46 mouse cellular contexts compared by ENCODE assay signal in genomic region chr2:114037926-114038325, GRCm38 (mm10). TPM values are rescaled to one million over a fixed set of nuclear protein-coding genes. Genes with fewer than 3 reads are reported as not detected.
"Had no signal": no experiment of that assay in that cellular context is flagged by ENCODE, and none has a peak within 500 bp of the region (broad histone marks: within the 10 kb centered on the region; RNA-seq: fewer than 3 reads in every experiment).

No protein-coding gene starts in this region.

- H3K9ac ChIP-seq: heart, embryonic 12.5 days; heart, embryonic 13.5 days; heart, embryonic 15.5 days; hindbrain, embryonic 12.5 days; hindbrain, embryonic 13.5 days; hindbrain, embryonic 14.5 days; hindbrain, embryonic 15.5 days; intestine, embryonic 15.5 days; kidney, embryonic 15.5 days had no signal

- DNase-seq: heart, adult 2 months; heart, postnatal 10 days; heart, postnatal 14 days; heart, postnatal 36 days; heart, postnatal 4 days; kidney, adult 11 months; kidney, adult 18-20 months; kidney, adult 2 months; kidney, adult 8-10 months; kidney, adult 9 months; kidney, postnatal 10 days; kidney, postnatal 14 days; kidney, postnatal 25 days; kidney, postnatal 36 days; kidney, postnatal 4 days; layer of hippocampus, adult 9-11 months; layer of hippocampus, postnatal 36 days had no signal

- H3K4me3 ChIP-seq: heart, adult 2 months; heart, embryonic 10.5 days; heart, embryonic 12.5 days; heart, embryonic 13.5 days; heart, embryonic 15.5 days; hindbrain, embryonic 10.5 days; hindbrain, embryonic 12.5 days; hindbrain, embryonic 13.5 days; hindbrain, embryonic 15.5 days; intestine, embryonic 15.5 days; kidney, embryonic 15.5 days; layer of hippocampus, adult 2 months had no signal

- H3K4me2 ChIP-seq: heart, embryonic 11.5 days; heart, embryonic 12.5 days; heart, embryonic 13.5 days; heart, embryonic 15.5 days; hindbrain, embryonic 12.5 days; hindbrain, embryonic 13.5 days; hindbrain, embryonic 14.5 days; hindbrain, embryonic 15.5 days; intestine, embryonic 15.5 days; kidney, embryonic 15.5 days had no signal

- H3K36me3 ChIP-seq: heart, embryonic 10.5 days; heart, embryonic 12.5 days; heart, embryonic 13.5 days; heart, embryonic 15.5 days; hindbrain, embryonic 10.5 days; hindbrain, embryonic 12.5 days; hindbrain, embryonic 13.5 days; hindbrain, embryonic 15.5 days; intestine, embryonic 15.5 days; kidney, embryonic 15.5 days had no signal

- H3K4me1 ChIP-seq: heart, embryonic 10.5 days; heart, embryonic 12.5 days; heart, embryonic 13.5 days; heart, embryonic 15.5 days; hindbrain, embryonic 10.5 days; hindbrain, embryonic 12.5 days; hindbrain, embryonic 13.5 days; hindbrain, embryonic 15.5 days; intestine, embryonic 15.5 days; kidney, embryonic 15.5 days had no signal

- ATAC-seq: hindbrain, embryonic 16.5 days; hindbrain, postnatal 0 days; inflammation-experienced regulatory T-cells, adult 6 months; intestine, embryonic 15.5 days; intestine, embryonic 16.5 days; intestine, postnatal 0 days had no signal

- H3K9me3 ChIP-seq: heart, embryonic 10.5 days; heart, embryonic 12.5 days; heart, embryonic 13.5 days; heart, embryonic 15.5 days; hindbrain, embryonic 10.5 days; hindbrain, embryonic 12.5 days; hindbrain, embryonic 13.5 days; hindbrain, embryonic 15.5 days; intestine, embryonic 15.5 days; kidney, embryonic 15.5 days had no signal

- H3K27ac ChIP-seq: heart, adult 2 months; heart, embryonic 10.5 days; heart, embryonic 13.5 days; heart, embryonic 15.5 days; hindbrain, embryonic 10.5 days; hindbrain, embryonic 12.5 days; hindbrain, embryonic 13.5 days; hindbrain, embryonic 14.5 days; hindbrain, embryonic 15.5 days; hindbrain, postnatal 0 days; intestine, embryonic 15.5 days; kidney, embryonic 15.5 days; kidney, postnatal 0 days; layer of hippocampus, adult 2 months had no signal

- H3K27me3 ChIP-seq: heart, embryonic 12.5 days; heart, embryonic 13.5 days; heart, embryonic 15.5 days; hindbrain, embryonic 12.5 days; hindbrain, embryonic 13.5 days; hindbrain, embryonic 15.5 days; intestine, embryonic 15.5 days; kidney, embryonic 15.5 days had no signal

RNA-seq across cellular contexts. Expression of gene Actc1, which starts 15.4 kb away (rescaled TPM):
- total RNA-seq: hematopoietic stem cell, adult 5-6 weeks; layer of hippocampus, adult 18-20 months; layer of hippocampus, adult 2 months; layer of hippocampus, postnatal 10 days; layer of hippocampus, postnatal 14 days; layer of hippocampus, postnatal 25 days; layer of hippocampus, postnatal 36 days had no signal
- polyA plus RNA-seq: inflammation-experienced regulatory T-cells, adult 6 months had no signal

RNA-seq across cellular contexts. Expression of gene Gjd2, which starts 24.5 kb away (rescaled TPM):
- total RNA-seq: heart, adult 2 months; heart, adult 8-10 months; heart, postnatal 10 days; heart, postnatal 14 days; heart, postnatal 25 days; heart, postnatal 36 days; heart, postnatal 4 days; hematopoietic stem cell, adult 5-6 weeks had no signal
- polyA plus RNA-seq: heart, adult 2 months; heart, embryonic 10.5 days; heart, embryonic 11.5 days; heart, embryonic 12.5 days; heart, embryonic 13.5 days; heart, embryonic 14.5 days; heart, postnatal 0 days; inflammation-experienced regulatory T-cells, adult 6 months; kidney, adult 2 months; kidney, embryonic 14.5 days had no signal
